Mouse (Mus musculus) gastrocnemius, adult 2 months (tissue): Measurements from ENCODE around the gene Shisa8. TPM values are rescaled to one million over a fixed set of nuclear protein-coding genes. Genes with fewer than 3 reads are reported as not detected.

Experiments used
- DNase-seq: peaks from one replicate; pipeline ENCODE4 v3.0.0; 2022
- H3K27ac ChIP-seq: fragments of 200-600 bp; 2 replicates; pipeline ENCODE4 v1.8.1; 2022; ENCODE audit warnings: mild to moderate bottlenecking
- H3K4me3 ChIP-seq: fragments of 200-600 bp; 2 replicates; pipeline ENCODE4 v1.8.1; 2022; ENCODE audit warnings: mild to moderate bottlenecking, moderate library complexity
- CTCF ChIP-seq: fragments of 200-600 bp; IDR thresholded peaks from 2 replicates; pipeline ENCODE4 v1.8.1; 2022; ENCODE audit warnings: antibody characterized with exemption, mild to moderate bottlenecking, moderate library complexity
- intact Hi-C: fragments of 180-260 bp; cut with DNase I; formaldehyde crosslinking; loops from one replicate; pipeline ENCODE4 v1.15.1; 2025
- microRNA-seq: library from miRNA; unstranded; fragments of <30 nt; microRNA quantifications from one replicate; pipeline ENCODE4 v1.2.0, GENCODE M21; 2021
- total RNA-seq, 2 experiments: library from RNA; stranded (reverse); gene quantifications; 2 replicates each; pipeline ENCODE4 v1.2.3; 2021

The Shisa8 gene
- total RNA-seq, 2 experiments from 2014 or later, result not detected

GRCm38 (mm10) chr15:82160731-82161640, 51.6 kb downstream of the Shisa8 start:
- intact Hi-C loops, result no loop called here
- no peak for TF ChIP-seq CTCF
- DNase-seq, result no peak
- no peak overlapping the region for H3K4me3 ChIP-seq
- H3K27ac ChIP-seq, result no peak overlapping the region; the same call in 1 of the 2 replicates

- TF ChIP-seq CTCF, result no peak
- no peak overlapping the region for H3K27ac ChIP-seq
- no peak overlapping the region for H3K4me3 ChIP-seq
- DNase-seq, result no peak
- intact Hi-C loops, result no loop called here
Observed at GRCm38 (mm10) chr15:82159471-82159870, 53.1 kb downstream of the Shisa8 start.

- no peak for TF ChIP-seq CTCF
- no peak for DNase-seq
- H3K27ac ChIP-seq, result no peak overlapping the region
- intact Hi-C loops, result no loop called here
- no peak overlapping the region for H3K4me3 ChIP-seq
Observed at GRCm38 (mm10) chr15:82158243-82159035, 54.2 kb downstream of the Shisa8 start.

- DNase-seq, result no peak
- Histone ChIP-seq H3K4me3 (no peak overlapping the region), H3K27ac (no peak overlapping the region)
- intact Hi-C loops, result no loop called here
- no peak for TF ChIP-seq CTCF
Observed at GRCm38 (mm10) chr15:82156902-82157301, 55.7 kb downstream of the Shisa8 start.

GRCm38 (mm10) chr15:82156298-82156697, 56.3 kb downstream of the Shisa8 start:
- DNase-seq, result no peak
- Histone ChIP-seq H3K27ac (no peak overlapping the region), H3K4me3 (no peak overlapping the region)
- intact Hi-C loops, result no loop called here
- TF ChIP-seq CTCF, result no peak

Small RNAs within 50 kb of the gene (microRNA-seq; reads per million reads assigned to microRNA genes)
- 7.2 reads per million, percentile 1 among the genes with 10 or more reads in this experiment for gene Mir33

Other genes with a start within 250 kb of the Shisa8 start
- gene 1700029P11Rik, start 232.3 kb downstream of the Shisa8 start, total RNA-seq, result not detected
- 10 to 100 TPM; 23.9 to 25.4 TPM for gene Xrcc6, start 225.0 kb downstream of the Shisa8 start, total RNA-seq
- 10 to 100 TPM; 14.5 to 20.8 TPM for gene Desi1, start 179.0 kb downstream of the Shisa8 start, total RNA-seq
- 10 to 100 TPM; 44.4 to 61.4 TPM for gene Snu13, start 165.2 kb downstream of the Shisa8 start, total RNA-seq
- not detected for gene 4930407I10Rik, start 153.7 kb downstream of the Shisa8 start, total RNA-seq
- gene Mei1, start 142.8 kb downstream of the Shisa8 start, total RNA-seq, result not detected
- gene Ccdc134, start 84.9 kb downstream of the Shisa8 start, total RNA-seq, result 10 to 100 TPM; 11.8 to 12.4 TPM
- 10 to 100 TPM; 11.4 to 17.4 TPM for gene Srebf2, start 65.6 kb downstream of the Shisa8 start, total RNA-seq
- not detected for gene Tnfrsf13c, start 11.6 kb upstream of the Shisa8 start, total RNA-seq
- not detected for gene Cenpm, start 31.9 kb upstream of the Shisa8 start, total RNA-seq
- gene 1500009C09Rik, start 39.6 kb upstream of the Shisa8 start, total RNA-seq, result not detected
- gene Sept3, start 62.1 kb upstream of the Shisa8 start, total RNA-seq, result under 1 TPM; 0.41 to 0.45 TPM
- not detected for gene Wbp2nl, start 86.1 kb upstream of the Shisa8 start, total RNA-seq
- 10 to 100 TPM; 10.5 to 10.9 TPM for gene Naga, start 126.1 kb upstream of the Shisa8 start, total RNA-seq
- gene Pheta2, start 126.1 kb upstream of the Shisa8 start, total RNA-seq, result under 1 TPM; 0.26 to 0.61 TPM
- 100 to 1,000 TPM; 134 to 141 TPM for gene Smdt1, start 126.1 kb upstream of the Shisa8 start, total RNA-seq
- 100 to 1,000 TPM; 464 to 595 TPM for gene Ndufa6, start 141.5 kb upstream of the Shisa8 start, total RNA-seq
- 10 to 100 TPM; 13.1 to 16.4 TPM for gene Cyp2d22, start 167.4 kb upstream of the Shisa8 start, total RNA-seq
- not detected for gene Cyp2d11, start 181.2 kb upstream of the Shisa8 start, total RNA-seq
- not detected for gene Cyp2d10, start 194.4 kb upstream of the Shisa8 start, total RNA-seq
- not detected for gene Cyp2d9, start 220.6 kb upstream of the Shisa8 start, total RNA-seq